Mouse (Mus musculus): ENCODE measurements around the gene Ppp1r14b.
A peak's percentile ranks its signal among the peaks of the same experiment; 100 is the strongest.
"Not testable (repeated sequence)": the region's sequence is repeated elsewhere in the genome, so short reads cannot be mapped to it uniquely, and the experiment has no call there.

Ppp1r14b gene

DNA sequence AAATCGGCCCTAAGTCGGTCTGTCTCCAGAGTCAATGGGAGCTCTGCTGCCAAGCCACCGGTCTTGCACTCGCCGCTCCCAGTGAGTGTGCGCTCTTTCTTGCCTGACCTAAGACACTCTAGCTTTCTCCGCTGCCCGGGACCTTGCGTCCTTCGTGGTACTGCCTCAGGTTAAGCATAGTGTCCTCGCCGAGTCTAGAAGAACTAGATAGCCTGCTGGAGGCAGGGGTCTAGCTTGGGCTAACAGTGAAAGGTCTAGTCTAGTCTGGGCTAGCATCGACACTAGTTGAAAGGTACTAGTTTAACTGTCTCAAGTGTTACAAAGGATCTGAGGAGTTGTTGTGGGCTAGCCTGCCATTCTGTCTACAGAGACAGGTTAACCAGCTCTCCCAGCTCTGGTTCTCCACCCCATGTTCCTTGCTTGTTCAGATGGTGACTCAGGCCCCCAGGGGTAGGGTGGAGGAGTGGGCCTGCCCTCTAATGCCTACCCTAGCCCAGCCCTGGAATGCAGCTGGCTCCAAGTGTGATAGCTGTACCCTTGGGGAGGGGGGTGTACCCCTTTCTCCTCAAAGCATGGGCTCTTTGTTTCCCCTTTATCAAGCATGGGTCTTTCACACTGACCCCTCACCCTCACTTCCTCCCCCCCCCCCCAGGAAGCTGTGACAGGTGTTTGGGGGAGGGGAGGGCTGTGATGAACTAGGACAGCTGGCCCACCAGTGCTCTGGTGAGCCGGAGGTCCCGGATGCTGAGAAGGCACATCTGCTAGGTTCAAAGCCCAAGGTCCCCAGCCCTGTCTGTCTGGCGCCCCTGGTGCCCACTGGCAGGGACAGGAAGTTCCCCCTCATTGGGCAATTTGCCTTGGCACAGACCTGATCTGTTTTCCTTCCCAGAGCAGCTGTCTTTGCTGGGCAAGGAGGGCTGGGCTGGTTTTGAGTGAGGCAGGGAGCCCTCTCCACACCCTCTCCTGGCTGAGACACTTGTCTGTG is 1.1 kb downstream of the Ppp1r14b start, which contains the start of gene Plcb3:
Gene Plcb3 (minus strand): TSS at position 934 of the 985 bp plus-strand sequence.
- no peak for DNase-seq (ENCODE audit: low spot score)

DNA sequence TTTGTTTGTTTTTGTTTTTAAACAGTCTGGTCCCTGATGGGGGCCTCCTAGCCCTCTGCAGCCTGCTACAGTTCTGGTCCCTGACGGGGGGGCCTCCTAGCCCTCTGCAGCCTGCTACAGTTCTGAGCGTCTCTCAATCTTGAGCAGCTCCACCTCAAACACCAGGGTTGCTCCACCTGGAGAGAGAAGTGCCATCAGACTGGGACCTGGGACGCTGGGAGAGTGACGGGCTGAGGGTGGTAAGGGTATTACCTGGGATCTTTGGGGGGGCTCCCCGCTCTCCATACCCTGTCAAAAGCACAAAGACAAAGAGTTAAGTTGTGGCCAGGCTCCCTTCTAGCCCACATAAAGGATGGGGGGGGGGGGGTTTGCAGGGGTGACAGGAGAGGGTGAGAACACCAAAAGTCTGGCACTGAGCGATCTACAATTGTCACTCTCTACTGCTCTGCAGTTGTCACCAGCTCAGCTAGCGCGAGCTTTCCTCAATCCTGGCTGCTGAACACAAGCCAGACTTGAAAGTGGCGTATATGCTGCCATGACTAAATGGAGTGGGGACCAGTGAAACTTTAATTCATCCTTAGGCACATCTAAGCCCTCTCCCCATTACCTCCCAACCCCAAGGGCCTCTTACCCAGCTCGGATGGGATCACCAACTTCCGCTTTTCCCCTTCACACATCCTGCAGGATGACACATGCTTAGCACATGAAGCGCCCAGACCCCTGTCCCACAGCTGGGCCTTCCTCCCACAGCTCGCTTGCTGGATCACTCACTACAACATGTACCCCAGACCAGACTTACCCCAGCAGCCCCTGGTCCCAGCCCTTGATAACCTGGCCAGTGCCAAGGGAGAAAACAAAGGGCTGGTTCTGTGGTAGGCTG is 3.2 kb downstream of the Ppp1r14b start:
- no peak for DNase-seq (ENCODE audit: low spot score)

DNA sequence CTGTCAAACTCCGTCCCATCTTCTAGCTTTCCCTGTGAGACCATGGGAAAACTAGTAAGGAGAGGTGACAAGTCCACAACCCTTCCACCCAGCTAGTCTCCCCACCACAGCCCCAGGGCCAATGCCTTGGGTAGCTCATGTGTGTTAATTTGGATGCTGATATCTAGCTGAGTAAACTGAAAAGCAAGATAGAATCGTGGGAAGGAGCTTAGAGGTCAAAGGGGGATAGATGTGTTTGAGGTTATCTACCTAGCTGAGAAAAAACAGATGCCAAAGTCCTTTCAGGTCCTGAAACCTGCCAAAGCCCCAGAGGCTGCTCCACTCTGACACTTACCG is 3.8 kb downstream of the Ppp1r14b start:
- DNase-seq (ENCODE audit: low spot score) = no peak

DNA sequence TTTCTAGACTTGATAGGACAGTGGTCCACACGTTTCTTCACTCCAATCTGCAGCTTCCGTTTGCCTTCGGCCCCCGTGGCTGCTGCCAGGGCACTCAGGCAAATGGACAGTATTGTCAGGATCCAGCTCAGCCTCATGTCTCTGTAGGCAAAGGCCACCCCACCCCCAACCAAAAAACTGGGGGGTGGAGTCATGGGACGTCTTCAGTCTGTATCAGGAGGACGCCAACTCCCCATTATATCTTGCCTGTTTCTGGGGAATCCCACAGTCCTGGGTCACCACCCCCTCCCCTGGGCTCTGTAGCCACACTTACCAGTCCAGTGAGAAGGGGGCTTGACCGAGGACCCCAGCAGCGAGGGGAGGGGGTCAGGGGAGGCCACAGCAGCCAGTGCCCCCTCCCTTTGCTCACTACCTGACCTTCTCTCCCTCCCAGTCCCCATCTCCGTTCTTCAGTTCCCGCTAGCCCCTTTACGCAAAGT is 4.3 kb downstream of the Ppp1r14b start:
- no peak for DNase-seq (ENCODE audit: low spot score)

DNA sequence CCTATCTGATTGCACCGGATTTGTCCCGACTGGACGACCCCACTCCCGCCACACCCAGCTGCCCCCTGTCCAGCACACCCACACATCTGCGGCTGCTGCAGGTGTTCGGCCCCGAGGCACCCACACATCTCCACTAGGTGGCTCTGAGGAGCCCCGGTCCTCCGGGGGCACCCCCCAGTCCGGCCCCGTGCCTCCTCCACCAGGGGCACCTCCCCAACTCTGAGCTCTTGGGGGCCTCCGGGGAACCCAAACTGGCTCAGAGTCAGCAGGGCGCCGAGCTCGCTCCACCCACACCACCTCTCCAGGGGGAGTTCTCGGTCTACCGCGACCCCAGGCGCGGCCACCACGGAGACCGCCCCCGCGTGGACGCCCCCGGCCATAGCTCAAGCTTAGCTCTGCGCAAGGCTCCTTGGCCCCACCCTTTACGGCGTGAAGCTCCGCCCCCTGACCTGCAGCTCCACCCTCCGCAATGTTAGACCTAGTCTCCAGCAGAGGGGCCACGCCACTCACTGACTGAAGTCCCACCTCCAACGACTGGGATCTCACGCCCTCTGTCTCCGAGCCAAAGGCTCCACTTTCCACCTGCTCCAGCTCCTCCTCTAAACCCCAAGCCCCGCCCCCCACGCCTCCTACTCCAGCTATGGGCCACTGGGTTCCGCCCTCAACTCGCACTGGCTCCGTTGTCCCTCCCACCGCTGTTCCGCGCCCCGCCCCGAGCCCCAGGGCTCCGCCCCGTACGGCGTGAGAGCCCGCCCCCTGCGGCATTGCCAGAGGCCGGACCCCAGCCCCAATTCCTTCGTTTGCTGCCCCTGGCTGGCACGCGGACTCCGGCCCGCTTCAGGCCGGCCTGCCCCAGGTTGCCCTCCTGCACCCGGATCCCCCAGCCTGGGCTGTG is 5.0 kb downstream of the Ppp1r14b start:
- peak; percentile 99 for DNase-seq (ENCODE audit: low spot score)

DNA sequence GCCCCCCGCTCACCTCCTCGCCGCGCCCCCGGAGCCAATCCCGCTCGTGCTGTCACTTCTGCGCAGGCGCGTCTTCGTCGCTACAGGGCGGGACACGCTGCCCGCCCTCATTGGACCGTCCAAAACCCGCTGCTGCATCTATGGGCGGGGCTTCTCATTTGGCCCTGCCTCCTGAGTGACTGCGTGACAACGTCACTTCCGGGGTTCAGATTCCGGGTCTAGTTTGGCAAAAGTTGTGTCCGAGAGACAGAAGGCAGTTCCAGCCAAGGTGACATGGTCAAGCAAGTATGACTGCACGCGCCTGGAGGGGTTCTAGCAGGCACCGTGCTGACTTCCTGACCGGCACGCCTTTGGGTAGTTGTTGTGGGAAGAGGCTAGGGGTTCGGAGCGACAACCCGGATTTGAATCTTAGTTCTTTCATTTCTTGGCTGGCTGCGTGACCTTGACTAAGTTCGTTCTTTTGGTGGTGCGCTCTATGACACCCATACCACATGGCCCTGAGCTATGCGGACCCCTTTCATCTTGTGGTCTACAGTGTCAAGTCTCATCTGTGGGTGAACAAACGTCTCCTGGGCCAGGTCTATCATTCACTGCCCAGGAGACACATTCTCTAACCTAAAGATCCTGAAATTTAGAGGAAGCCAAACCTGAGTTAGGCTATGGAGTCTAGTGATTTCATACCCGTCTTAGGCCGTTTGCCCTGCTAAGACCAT is 5.8 kb downstream of the Ppp1r14b start, which contains the start of gene Fkbp2:
Gene Fkbp2 (minus strand): TSS at position 121 of the 713 bp plus-strand sequence.
- DNase-seq (ENCODE audit: low spot score) = peak; percentile 97

DNA sequence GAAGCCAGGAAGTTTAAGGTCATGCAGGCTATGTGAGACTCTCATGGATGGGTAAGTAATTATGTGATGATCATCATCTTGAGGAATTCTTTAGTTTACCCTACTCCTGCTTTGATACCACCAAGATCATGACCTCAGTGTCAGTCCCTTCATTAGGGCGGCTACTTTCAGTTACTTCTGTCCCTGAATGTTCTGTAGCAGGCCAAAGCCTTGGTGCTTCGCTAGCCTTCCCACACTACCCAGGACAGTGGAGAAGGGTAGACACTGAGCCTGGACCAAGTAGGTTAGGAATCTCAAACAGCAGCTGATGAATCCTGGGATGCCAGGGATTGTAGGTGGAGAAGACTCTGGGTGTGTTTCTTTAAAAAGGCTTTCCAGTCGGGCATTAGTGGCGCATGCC is 6.7 kb downstream of the Ppp1r14b start:
- DNase-seq (ENCODE audit: low spot score) = no peak

DNA sequence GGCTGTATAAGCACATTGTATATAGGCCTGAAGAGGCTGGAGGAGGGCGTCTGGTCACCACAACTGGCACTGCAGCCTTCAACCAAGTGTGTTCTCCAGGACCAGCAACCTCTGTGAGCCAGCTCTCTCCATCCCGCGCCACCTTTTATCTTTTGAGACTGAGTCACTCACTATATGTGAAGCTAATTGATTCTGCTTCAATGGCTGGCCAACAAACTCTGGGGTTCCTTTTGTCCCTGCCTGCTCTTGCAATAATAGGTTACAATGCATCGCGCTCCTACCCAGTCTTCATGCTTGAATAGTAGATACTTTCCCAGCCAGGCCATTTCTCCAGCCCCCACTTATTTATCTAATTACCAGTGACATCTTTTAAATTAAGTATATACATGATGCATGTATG is 8.9 kb downstream of the Ppp1r14b start:
- DNase-seq (ENCODE audit: low spot score) = no peak

DNA sequence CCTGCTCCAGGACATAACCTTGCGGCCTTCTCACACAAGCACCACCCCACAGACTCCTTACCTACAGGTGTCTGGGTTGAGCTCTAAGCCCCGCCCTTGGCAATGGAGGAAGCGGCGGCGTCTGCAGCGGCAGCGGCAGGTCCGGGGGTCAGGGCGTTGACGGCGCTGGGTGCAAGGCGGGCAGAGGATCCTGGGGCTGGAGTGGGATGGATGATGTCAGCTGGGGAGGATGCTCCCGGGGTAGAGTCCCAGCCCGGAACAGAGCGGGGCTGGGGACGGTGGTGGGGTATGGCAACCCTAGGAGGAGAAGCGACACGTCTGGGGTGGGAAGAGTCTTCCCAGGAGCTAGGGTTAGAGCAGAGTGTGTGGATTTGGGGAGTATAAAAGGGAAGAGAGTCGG is 10.5 kb downstream of the Ppp1r14b start:
- no peak for DNase-seq (ENCODE audit: low spot score)

DNA sequence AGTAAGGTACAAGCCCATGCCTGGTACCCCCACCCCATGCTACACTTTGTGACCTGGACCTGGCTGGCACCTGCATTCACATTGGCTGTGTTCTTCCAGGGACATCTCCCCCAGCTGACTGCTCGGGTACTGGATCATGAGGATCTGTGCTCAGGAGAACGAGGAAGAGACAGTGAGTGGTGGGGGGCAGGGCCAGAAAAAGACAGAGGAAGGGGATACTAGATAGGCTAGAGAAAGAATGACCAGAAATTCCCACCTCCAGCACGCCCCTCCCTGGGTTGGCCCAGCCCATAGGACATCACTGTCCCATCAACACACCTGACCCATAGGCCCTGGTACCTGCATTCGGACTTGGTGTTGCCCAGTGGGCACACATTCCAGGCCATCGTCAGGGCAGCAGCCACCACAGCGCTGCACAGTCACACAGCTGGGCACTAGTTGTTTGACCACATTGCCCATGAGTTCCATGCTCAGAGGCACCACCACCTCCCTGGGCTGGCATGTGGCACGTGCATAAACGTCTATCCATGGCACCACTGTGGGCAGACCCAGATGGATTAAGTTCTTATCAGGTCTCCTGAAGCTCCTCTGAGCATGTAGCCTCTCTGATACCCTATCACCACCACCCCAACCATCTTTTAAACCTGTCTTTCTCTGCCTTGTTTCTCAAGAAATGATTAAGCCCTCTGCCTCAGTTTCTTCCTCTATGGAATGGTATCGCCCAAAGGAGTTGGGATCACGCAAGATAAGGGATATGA is 11.4 kb downstream of the Ppp1r14b start:
- DNase-seq (ENCODE audit: low spot score) = no peak

DNA sequence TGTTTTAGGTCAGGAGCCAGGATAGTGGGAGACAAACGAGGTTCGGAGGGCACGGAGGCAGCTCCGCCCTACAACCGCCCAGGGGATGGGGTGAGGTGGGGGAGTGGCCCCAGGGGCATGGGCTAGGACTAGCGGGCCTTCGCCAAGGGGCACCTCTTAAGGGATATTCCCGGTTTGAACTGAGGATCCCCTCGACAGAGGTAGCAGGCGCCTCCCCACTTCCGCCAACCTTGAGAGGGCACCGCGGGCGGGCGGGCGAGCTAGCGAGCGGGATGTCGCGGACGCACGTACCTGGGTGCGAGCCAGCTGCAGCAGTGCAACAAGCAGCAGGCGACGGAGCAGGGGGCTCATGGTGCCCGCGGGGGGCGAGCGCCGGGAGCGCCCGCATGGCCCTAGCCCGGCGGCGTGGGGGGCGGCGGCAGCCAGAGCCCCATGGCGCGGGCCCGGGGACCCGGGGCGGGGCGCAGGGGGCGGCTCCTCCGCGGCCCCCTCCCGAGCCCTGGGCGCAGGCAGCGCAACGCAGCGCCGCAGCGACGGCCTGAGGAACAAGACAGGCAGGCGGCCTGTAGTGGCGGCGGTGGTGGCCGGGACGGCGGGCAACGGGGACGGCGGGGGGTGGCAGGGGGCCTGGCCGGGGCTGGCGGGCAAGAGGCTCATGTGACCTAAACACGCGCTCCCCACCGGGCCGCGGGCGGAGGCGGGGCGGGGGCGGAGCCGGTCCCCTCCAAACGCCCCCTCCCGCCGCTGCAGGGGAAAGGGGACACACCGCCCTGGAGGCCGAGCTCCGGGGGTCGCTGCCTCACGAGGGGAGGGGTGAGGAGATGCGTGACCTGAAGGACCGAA is 12.5 kb downstream of the Ppp1r14b start, which contains the start of gene Vegfb:
Gene Vegfb (minus strand): TSS at position 591 of the 843 bp plus-strand sequence.
- DNase-seq (ENCODE audit: low spot score) = no peak

DNA sequence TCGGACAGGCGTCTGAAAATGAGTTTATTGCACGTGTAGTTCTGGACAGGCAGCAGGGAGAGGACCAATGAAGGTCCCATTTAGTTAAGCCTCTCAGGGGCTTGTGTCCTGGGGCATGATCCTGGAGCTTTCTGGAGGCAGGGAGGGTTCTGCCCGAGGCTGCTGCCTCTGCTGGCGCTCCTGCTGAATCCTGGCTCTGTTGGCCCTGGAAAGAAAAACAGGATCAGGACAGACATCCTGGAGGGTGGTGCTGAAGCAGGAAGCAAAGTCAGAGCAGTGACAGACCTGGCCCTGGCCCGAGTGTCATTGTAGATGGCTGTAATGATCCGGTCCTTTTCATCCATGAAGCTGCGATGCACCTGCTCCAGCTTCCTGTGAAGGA is 13.1 kb downstream of the Ppp1r14b start:
- no peak for DNase-seq (ENCODE audit: low spot score)

DNA sequence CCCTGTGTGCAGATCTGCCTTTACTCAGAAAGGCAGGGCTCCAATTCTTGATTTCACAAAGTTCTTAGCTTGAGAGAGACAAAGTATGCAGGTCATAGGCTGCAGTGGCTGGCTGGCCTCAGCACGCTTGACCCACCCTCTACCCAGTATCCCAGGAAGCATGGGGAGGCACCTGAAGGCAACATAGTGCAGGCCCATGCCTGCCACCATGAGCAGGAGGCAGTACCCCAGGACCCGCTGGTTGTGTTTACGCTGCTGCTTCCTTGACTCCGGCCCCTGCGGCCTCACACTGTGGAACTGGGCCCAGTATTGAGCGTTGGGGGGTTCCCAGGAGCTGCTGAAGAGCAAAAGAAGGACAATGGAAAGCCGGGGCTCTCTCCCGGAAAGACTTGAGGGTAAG is 14.5 kb downstream of the Ppp1r14b start:
- DNase-seq (ENCODE audit: low spot score) = no peak

DNA sequence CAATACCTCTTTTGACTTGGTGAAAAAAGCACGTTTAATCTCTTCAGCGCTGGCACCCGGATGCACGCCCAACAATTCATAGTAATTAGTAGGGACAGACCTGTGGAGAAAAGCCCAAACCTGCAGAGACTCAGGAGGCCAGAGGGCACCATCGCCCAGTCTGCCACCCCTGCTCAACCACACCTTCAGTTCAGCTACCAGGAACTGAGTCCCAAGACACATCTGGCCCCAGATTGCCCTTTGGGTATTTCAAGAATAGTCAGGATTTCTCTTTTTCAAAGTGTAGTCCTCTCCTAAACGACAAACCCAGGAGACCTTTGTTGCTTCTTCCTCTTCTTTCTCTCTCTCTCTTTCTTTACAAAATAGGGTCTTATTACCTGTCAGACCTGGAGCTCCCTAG is 15.9 kb downstream of the Ppp1r14b start:
- DNase-seq (ENCODE audit: low spot score) = no peak

DNA sequence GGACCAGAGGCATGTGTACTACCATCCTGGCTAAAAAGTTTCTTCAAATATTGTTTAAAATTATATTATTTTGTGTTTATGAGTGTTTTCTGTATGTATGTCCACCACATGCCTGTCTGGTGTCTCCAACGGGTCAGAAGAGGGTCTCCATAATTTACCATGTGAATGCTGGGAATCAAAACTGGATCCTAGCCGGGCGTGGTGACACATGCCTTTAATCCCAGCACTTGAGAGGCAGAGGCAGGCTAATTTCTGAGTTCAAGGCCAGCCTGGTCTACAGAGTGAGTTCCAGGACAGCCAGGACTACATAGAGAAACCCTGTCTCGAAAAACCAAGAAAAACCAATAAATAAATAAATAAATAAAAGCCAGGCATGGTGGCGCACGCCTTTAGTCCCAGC is 16.4 kb downstream of the Ppp1r14b start:
- DNase-seq (ENCODE audit: low spot score) = not testable (repeated sequence)

DNA sequence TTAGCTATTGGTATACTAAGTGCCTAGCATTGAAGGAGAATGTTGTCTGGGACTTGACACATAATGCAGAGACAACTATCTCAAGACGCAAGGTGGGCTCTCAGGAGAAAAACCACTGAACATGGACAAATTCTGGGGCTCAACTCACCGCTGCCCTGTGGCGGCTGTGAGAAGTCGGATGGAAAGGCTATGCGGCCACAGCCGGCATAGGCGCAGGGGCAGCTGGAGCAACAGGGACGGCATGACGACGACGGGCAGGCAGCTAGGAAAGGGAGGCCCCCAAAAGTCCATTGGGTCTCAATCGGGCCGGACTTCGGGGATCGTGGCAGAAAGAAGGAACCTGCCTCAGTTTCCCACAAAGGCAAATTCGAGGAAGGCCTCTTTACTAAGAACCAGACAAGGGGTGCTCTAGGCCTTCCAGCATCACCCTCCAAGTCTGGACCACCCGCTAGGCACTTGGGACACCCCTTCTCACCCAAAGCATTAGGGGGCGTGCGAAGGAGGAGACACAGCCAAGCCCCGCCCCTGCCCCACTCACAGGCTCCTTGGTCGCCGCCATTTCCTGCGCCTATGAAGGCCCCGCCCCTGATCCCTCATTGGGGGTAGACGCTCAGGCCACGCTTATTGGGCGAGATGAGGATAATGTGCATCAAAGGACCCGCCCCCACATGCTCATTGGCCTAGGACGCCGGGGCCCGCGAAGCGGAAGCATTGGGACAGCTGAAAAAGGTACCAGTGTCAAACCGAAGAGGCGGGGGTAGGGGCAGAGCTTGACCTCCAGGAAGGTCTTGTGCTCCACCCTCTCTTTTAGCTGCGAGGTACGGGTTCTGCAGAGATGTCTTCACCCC is 17.5 kb downstream of the Ppp1r14b start, which contains the start of gene Dnajc4:
Gene Dnajc4 (minus strand): TSS at position 562 of the 848 bp plus-strand sequence.
- DNase-seq (ENCODE audit: low spot score) = peak; percentile 87

DNA sequence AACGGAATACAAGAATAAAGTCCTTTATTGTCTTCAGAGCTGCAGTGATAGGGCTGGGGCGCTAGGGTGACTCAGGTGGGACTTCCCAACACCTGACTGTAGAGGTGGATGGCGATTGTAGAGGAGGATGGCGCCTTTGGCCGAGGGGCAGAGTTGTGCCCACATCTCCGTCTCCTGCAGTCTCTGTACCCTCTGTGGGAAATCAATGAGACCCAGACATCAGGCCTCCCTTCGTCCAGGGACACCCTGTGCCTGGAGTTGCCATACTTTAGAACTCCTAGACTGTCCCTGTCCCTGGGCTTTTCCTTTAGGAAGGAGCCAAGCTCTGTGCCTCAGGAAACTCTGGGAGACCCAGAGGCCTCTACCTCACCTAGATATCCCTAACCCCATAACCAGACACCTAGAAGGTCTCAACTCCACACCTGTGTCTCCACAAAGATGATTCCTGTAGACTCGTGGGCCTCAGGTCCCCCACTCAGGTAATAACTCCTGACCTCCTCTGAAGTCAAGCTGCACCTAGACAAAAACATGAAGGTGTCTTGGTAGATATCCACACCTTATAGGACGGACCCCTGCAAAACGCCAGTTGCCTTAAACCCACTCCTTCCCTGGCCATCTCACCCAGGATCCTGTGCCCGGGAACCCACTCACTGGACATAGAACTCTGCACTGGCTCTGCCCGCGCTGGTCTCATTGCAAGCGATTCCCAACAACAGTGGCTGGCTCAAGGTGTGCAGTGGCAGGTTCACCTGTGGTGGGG is 18.4 kb downstream of the Ppp1r14b start:
- no peak for DNase-seq (ENCODE audit: low spot score)
